Mouse (Mus musculus) right cerebral cortex, postnatal 10 days (tissue): ENCODE results near the gene 1700017B05Rik.
"Not testable (repeated sequence)": the region's sequence is repeated elsewhere in the genome, so short reads cannot be mapped to it uniquely, and the experiment has no call there.

ENCODE experiments used
- DNase-seq, 2 experiments: peaks; one replicate each; pipeline ENCODE4 v3.0.0; 2021; ENCODE audit warnings: low spot score in 2 of 2

Gene 1700017B05Rik

DNA sequence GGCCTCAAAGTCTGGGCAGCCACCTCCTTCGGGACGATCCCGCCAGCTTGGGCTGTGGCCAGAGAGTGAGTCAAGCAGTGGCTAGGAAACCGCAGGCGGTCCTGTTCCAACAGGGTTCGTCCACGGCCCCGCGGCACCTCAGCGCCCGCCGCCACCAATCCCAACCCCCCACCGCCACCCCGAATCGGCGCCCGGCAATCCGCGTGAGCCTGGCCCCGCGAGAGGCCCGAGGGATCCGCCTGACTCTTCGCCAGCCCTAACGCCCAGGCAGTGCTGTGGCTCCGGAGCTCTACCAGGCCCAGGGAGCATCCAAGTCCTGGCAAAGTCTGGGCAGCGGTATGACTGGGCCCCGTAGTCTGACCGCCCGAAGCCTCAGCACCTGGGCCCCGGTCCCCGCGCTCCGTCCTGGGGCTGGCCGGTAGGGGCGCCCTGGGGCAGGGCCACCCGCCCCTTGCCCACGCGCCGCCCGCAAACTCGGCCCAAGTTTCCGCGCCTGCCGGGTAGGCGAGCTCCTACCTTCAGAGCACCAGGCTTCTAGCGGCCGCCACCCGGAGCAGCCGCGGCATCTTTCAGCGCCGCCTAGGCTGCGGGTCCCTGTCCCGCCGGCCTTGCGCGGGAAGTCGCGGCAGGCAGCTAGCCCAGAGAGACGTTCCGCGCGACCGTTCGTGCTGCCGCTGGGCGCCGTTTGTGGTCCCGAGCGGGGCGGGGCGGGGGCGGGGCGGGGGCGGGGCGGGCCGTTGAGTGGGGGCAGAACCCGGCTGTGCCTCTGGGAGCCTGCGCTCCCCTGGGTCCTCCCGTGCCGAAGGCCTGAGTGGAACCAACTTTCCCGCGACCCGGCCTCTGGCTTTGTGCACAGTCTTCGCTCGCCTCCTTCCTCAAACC lies at the start of gene 1700017B05Rik:
Gene 1700017B05Rik, minus strand, starts transcription at position 700 of the 882 bp plus-strand sequence.
- DNase-seq: peak; percentile 63 to 66

DNA sequence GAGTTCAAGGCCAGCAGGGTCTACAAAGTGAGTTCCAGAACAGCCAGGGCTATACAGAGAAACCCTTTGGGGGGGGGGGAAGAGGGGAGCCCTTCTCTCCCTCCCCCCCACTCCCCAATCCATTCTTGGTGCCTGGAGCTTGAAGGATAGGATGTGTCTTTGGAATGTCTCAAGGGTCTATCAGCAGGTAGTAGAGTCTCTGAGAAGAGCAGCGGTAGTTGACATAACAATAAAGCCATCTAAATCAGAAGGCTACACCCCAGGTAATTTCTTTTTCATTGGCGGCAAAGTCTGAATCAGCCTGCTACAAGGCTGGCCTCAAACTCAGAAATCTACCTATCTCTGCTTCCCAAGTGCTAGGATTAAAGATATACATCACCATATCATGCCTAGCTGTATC lies 48.5 kb upstream of the 1700017B05Rik start:
- no peak for DNase-seq

DNA sequence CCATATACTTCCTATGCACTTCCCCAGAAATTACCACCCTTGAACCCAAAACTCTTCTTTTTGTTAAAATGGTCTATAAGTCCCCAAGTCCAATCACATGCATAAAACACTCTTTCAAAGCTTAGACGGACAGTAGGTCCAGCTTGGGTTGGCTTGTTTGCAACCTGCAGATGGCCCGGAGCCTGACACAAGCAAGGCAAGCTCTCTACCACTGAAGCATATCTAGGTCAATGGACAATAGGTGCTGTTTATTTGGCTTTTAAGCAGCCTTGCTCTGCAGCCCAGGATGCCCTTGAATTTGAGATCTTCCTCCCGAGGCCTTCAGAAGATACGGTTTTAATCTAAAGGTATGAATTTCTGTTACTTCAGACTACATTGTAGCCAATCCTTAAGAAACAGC lies 46.9 kb upstream of the 1700017B05Rik start:
- DNase-seq: no peak

DNA sequence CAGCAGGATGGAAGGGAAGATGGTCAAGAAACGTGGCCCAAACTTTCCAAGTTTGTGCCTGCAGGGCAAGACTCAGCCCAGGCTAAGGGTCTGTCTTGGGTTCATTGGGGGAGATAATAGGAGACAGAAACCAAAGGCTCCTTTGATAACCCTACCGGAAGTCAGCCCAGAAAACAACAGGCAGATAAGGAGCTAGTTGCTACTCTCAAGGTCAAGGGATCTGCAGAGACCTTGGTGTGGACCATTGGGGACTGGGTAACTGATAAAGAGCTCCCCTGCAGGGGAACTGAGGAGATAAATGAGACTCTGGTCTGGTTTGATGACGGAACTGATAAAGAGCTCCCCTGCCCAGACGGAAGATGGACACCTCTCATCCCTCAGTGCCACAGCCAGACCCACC lies 45.0 kb upstream of the 1700017B05Rik start:
- DNase-seq: no peak

DNA sequence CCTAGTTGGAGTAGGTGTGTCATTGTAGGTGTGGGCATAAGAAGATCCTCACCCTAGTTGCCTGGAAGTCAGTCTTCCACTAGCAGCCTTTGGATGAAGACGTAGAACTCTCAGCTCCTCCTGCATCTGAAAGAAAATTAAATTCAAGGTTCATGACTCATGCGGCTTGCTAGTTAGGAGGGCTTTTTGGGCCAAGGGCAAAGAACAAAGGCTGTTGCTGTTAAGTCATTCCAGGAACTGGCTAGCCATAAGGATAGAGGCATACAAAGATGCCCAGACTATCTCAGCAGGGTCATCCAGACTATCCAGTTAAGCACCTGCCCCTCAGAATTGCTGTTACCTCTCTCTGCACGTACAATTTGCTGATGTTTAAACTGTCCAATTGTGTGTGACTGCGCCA lies 42.3 kb upstream of the 1700017B05Rik start:
- DNase-seq: not testable (repeated sequence)

DNA sequence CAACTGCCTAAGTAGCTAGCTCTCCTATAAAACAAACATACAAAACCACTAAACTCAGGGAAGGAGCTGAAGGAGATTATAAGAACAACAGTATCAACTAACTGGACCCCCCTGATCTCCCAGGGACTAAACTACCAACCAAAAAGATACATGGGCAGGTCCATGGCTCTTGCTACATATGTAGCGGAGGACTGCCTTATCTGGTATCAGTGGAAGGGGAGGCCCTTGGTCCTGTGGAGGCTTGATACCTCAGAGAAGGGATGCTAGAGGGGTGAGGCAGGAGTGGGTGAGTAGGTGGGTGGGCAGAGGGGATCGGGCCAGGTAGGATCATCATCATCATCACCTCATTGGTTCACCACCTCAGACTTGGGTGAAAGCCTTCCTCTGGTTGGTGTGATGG lies 41.8 kb upstream of the 1700017B05Rik start:
- no peak for DNase-seq

DNA sequence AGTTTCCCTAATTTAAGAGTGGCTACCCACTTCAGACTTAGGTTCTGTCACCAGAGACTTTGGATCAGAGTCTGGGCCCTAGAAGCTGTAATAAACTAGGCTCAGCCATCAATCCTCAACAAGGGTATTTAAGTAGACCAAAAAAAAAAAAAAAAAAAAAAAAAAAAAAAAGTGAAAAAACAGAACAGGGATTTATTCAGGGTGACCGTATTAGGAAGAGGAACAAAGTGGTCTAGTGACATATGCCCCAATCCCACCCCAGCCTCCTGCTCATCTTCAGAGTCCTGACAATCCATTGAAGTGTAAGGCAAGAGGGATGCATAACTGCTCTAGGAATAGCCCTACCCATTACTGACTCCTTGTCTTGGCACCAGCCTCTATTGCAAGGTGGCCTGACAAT lies 40.9 kb upstream of the 1700017B05Rik start:
- no peak for DNase-seq

DNA sequence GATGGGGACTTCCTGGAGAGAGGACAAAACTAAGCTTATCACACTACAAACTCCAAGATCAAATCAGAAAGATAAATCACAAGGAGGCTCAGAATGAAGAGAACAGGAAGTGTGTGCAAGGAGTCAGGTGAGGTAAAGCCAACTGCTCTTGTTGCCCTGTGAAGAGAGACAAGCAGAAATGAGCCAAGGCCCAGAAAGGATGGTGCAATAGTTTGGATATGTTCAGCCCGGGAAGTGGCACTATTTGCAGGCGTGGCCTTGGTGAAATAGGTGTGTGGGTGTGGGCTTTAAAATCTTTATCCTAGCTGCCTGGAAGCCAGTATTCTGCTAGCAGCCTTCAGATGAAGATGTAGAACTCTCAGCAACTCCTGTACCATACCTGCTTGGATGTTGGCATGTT lies 38.4 kb upstream of the 1700017B05Rik start:
- DNase-seq: no peak

DNA sequence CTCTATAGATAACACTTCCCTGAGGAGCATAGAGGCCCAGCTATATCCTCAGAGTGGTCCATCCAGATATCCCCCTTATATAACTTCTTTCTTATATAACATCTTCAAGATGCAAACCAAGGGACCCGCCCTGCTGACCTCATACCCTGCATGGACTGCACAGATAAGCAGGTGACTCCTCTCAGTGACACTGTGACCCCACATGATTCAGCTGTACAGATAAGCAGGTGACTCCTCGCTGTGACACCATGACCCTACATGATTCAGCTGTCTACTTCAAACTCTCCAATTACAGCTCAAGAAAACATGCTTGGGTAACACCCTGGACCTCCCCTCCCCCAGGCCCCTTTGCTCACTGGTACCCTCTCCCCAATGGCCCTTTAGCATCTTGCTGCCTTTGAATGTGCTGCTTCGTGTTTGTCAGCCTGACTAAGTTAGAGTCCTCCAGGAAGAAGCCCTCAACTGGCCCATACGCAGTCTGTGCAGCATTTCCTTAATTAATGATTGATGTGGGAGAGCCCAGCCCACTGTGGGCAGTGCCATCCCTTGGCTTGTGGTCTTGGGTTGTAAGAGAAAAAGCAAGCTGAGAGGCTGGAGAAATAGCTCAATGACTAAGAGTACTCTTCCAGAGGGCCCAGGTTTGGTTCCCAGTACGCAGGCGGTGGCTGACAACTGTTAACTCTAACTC lies 37.5 kb upstream of the 1700017B05Rik start:
- no peak for DNase-seq

DNA sequence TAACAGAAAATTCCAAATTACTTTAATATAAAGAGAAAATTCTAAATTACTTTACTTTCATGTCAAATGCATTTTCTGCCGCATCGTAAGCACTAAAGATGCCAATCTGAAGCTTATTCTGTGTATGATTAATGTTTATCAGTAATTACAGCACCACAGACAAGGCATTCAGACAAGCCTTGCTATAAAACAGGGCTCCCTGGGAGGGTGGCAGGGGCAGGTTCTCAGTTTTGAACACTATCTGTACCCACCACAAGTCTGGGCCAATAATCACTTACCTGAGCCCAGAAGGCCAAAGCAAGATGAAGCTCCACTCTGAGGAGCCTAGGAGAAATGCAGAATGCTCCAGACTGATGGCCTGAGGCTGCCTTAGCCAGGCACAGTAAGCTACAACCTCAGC lies 35.5 kb upstream of the 1700017B05Rik start:
- DNase-seq: no peak

DNA sequence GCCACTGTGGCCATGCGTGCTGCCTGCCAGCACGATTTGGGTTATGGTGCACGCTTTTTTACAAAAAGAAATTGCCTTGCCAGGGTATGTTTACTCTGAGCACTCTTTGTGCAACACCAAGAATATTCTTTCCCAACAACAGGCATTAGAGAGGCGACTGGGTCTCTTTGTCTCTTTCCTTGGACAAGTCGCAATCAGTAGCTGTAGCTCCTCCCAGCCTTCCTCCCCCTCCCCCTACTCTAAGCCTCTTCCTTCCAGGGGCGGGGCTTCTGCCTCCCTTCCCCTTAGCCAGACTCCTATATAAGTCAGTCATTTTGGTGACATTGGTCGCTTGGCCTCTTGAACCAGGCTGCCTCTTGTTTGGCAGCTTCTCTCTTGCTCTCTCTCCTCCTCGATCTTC lies 33.9 kb upstream of the 1700017B05Rik start:
- no peak for DNase-seq

DNA sequence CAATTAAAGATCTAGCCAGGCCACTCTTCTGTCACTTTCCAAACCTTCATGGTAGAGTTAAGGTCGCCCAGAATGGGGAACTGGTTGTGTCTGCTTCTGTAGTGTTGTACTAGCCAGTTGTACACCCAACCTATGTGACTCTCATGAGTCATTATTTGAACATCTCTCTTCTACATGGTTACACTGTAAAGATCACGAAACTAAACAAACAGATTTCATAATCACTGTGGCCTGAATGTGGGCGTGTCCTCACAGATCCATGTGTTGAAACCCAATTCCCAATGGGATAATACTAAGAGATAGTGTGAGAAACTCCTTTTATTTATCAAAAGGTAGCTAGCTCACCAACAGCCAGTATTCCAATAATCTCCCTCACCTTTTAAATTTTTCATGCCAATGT lies 33.3 kb upstream of the 1700017B05Rik start:
- no peak for DNase-seq

DNA sequence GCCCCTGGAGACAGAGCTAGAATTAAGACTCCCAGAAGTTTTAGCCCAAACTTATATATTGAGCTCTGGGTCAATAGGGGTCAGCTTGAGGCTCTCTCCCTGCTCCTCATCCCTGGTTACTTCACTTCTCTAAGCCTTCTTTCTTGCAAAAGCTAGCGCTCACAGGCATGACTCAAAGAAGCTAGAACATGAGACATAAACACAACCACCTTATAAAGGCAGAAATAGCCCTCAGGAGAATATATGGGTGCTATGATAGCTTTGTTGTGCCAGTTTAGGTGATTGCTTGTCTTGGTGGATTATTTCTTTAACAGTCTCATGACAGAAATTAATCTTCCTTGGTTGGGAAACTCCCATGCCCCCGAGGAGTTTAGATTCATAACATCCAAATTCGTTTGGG lies 32.5 kb upstream of the 1700017B05Rik start:
- DNase-seq: no peak

DNA sequence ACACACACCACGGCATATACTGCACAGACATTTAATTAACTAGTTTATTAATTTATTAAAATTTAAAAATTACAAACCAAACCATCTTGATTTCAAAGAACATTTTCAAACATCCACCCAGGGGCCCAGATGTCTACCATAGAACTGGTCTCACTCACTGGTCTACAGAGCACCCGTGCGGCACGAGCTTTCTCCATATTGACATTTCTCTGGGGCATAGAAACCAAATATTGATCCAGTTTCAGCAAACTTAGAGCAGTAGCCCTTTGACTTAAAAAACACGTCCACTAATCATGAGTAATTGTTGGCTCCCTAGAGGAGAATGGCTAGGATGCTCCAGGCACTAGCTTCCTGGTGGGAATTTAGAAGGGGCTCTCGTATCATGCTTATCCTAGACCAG lies 24.8 kb upstream of the 1700017B05Rik start:
- no peak for DNase-seq

DNA sequence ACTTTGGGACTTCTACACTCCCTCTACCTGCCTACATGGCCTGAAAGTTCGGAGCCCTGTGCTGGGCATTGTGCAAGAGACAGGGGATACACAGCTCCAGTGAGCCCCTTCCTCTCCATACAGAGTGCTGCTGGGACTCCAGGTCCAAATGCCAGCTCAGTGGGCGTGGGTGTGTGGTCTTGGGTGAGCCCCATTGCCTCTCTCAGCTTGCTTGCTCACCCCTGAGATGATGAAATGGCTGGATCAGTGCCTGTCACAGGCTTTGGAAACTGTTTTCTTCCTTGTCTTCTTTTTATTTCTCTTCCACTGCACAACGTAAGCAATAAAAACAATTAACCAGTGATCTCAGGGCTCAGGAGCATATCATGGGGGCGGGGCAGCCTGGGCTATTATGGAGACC lies 20.9 kb upstream of the 1700017B05Rik start:
- DNase-seq: no peak

DNA sequence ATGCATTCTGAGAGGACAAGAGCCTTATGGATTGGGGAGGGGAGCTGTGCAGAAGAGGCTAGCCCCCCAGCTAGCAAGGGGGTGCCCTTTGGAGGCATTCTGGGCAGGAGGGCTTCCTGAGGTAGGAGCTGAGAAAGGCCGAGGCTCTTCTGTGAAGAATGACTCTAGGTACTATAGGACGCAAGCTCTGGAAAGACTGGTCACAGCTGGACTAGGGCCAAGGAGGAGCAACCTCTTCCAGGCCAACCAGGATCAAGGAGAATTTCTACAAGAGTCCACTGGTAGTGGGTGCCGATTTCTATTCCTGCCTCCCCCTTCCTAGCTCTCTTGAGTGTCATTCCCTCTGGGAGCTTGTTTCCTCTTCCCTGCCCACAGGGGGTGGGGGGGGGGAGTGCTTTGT lies 20.3 kb upstream of the 1700017B05Rik start:
- DNase-seq: no peak

DNA sequence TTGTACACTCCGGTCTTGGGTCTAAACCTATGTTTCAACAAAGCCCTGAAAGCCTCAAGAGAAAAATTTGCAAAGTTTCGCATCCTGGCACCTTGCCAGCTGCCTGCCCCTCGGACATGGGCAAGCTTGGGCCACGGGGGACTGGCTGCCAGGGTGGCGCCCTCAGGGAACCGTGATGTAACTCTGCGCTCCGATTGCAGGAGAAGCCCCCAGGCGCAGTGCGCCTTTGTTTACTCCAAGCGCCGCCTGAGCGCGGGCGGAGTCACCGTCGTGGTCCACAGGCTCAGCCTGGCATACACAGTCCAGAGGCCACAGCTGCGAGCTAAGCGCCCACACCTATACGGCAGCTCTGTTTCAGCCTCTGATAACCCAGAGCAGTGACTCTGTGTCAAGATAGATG lies 19.1 kb upstream of the 1700017B05Rik start:
- no peak for DNase-seq

DNA sequence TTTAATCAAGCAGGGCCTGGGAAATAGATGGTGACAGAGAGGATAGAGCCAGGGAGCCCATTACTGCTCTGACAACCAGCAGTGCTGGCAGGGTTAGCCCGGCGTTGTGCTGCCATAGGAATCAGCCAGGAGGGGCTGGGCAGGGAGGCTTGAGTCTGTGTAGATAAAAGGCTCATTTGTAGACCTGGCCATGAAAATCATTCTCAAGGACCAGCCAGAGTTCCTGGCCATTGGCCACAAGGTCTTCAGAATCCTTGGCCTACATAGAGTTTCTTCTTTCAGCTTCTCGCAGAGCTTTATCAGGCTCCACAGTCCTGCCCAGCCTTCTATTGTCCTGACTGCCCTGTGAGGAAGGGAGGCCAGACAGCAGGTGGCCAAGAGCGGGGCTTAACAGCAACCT lies 17.0 kb upstream of the 1700017B05Rik start:
- no peak for DNase-seq

DNA sequence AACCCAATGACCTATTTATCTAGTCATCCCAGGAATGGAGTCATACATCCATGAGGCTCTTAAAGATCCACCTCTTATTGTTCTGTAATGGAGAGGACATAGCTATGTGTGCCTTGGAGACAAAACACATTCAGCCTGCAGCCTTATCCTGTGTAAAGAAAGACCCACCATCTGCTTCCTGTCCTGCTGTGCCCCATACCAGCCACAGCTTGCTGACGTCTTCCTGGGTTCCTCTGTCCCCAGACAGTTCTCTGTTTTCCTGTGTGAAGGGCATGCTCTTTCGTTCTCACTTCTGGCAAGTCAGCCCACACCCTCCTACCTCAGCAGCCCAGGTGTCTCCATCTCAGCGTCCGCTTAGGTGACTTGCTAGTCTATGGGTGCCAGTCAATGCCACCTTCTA lies 15.9 kb upstream of the 1700017B05Rik start:
- DNase-seq: peak in 1 of 2 experiments; percentile 46

DNA sequence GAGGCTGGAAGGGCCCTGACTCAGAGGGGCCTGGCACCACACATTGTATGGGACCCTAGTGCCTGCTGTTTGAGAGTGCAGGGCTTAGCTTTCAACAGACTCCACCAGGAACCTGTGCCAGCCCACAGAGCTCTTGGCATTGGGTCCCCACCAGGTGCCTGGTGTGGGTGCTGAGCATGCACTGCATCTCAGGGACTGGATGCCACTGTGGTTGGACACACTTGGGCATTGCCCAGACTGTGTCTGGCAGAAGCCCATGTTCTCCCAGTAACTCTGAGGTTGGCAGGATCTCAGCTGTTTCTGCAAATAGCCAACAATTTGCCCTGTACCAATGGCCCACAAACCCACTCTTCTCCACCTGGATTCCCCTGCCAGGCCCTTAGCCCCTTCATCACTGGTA lies 13.9 kb upstream of the 1700017B05Rik start:
- peak; percentile 69 to 71 for DNase-seq

DNA sequence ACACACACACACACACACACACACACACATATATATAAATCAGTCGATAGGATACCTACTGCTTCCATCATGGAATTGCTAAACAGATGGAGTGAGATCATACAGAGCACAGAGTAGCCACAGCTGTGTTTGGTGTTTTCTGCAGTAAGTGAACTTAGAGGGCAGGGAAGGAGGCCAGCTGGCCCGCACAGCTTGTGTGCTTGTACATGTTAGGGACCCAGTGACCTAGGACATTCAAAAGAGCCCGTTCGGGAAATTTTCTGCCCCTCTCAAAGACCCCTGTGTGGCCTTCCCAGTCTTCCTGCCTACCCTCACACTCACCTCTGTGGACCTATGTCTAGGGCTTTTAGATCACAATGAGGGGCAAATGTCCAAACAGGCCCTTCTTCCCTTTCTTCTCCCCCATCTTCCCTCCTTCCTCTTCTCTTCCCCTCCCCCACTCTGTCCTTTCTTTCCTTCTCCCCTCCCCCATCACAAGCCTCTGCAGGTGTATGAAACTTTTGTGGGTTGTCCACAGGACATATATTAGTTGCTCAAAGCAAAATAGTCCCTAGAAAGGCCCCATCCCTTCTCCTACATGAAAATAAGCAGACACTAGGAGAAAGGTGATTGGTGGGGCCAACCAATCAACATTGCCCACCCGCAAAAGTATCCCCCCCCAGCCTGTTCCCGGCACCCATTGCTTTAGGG lies 11.5 kb upstream of the 1700017B05Rik start:
- DNase-seq: no peak
